Mouse (Mus musculus) heart, adult 2 months (tissue): Measurements from ENCODE around the gene Fcrlb.

Source experiments
- CTCF ChIP-seq: fragments of 200-600 bp; IDR thresholded peaks from 2 replicates; pipeline ENCODE4 v1.8.1; 2022; ENCODE audit warnings: antibody characterized with exemption, mild to moderate bottlenecking, moderate library complexity
- POLR2A ChIP-seq: fragments of 200-500 bp; IDR thresholded peaks from 2 replicates; pipeline ENCODE4 v1.6.1; 2011; ENCODE audit warnings: mild to moderate bottlenecking, low read depth, low read length, control low read depth; ENCODE audit not compliant: insufficient read depth

DNA sequence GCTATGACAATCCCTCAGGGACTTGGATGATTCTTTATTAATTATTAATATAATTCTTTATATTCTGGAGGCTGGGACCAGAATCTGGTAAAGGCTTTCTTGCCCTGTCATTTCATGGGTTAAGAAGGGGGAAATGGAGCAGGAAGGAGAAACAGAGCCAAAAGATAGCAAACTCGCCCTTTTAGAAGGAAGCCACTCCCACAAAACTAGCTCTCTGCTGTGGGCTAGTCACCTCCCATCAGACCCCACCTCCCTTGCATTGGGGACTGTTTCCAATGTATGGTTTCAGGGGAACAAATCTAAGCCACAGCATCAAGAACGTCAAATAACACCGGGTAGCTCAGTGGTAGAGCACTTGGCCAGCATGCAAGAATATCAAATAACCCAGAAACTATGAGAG, 45.5 kb upstream of the Fcrlb start:
- TF ChIP-seq POLR2A: no peak
- no peak for TF ChIP-seq CTCF
